Mouse (Mus musculus) layer of hippocampus, postnatal 10 days (tissue): ENCODE results near the gene Tdrd6. TPM values are rescaled to one million over a fixed set of nuclear protein-coding genes. Genes with fewer than 3 reads are reported as not detected.

Experiments
- DNase-seq, 2 experiments: peaks; one replicate each; pipeline ENCODE4 v3.0.0; 2021; ENCODE audit warnings: low spot score in 2 of 2
- long read RNA-seq: library from polyadenylated mRNA; stranded (forward); transcript quantifications from one replicate; pipeline ENCODE4 v2.0.0, GENCODE M21; 2023
- total RNA-seq, 2 experiments: library from RNA; stranded (reverse); gene quantifications; 2 replicates each; pipeline ENCODE4 v1.2.3; 2021

The Tdrd6 gene
- under 1 TPM; 0.62 to 0.80 TPM for total RNA-seq
- long read RNA-seq = 0 reads

- DNase-seq = peak; percentile 31 to 46
Observed at GRCm38 (mm10) chr17:43629496-43630426, at the start of gene Tdrd6. TSS of gene Tdrd6 (minus strand) at chr17:43630299.

GRCm38 (mm10) chr17:43677317-43677716 is 47.2 kb upstream of the Tdrd6 start:
- no peak for DNase-seq

GRCm38 (mm10) chr17:43676241-43676640 is 46.1 kb upstream of the Tdrd6 start:
- no peak for DNase-seq

- DNase-seq = no peak
Observed at GRCm38 (mm10) chr17:43675228-43675627, 45.1 kb upstream of the Tdrd6 start.

GRCm38 (mm10) chr17:43671907-43672306 is 41.8 kb upstream of the Tdrd6 start:
- no peak for DNase-seq

- DNase-seq = no peak
Observed at GRCm38 (mm10) chr17:43669145-43669695, 39.1 kb upstream of the Tdrd6 start.

- DNase-seq = no peak
Observed at GRCm38 (mm10) chr17:43667290-43667843, 37.3 kb upstream of the Tdrd6 start, which contains the start of gene Cyp39a1. TSS of gene Cyp39a1 (plus strand) at chr17:43667425.

GRCm38 (mm10) chr17:43666576-43667289 is 36.6 kb upstream of the Tdrd6 start, which contains the start of gene Slc25a27:
TSS of gene Slc25a27 (minus strand) at chr17:43667214.
- peak; percentile 74 to 84 for DNase-seq

- DNase-seq = no peak
Observed at GRCm38 (mm10) chr17:43651314-43652046, 21.4 kb upstream of the Tdrd6 start.

GRCm38 (mm10) chr17:43649641-43650436 is 19.7 kb upstream of the Tdrd6 start:
- DNase-seq = peak; percentile 32 to 44

GRCm38 (mm10) chr17:43646925-43647324 is 16.8 kb upstream of the Tdrd6 start:
- no peak for DNase-seq

GRCm38 (mm10) chr17:43645136-43645535 is 15.0 kb upstream of the Tdrd6 start:
- no peak for DNase-seq

GRCm38 (mm10) chr17:43644375-43644774 is 14.3 kb upstream of the Tdrd6 start:
- DNase-seq = no peak

GRCm38 (mm10) chr17:43643191-43643590 is 13.1 kb upstream of the Tdrd6 start:
- DNase-seq = no peak

GRCm38 (mm10) chr17:43640825-43641224 is 10.7 kb upstream of the Tdrd6 start:
- DNase-seq = no peak

GRCm38 (mm10) chr17:43637146-43637545 is 7.0 kb upstream of the Tdrd6 start:
- DNase-seq = no peak

GRCm38 (mm10) chr17:43630427-43630760 is 295 bp upstream of the Tdrd6 start:
- DNase-seq = no peak

GRCm38 (mm10) chr17:43629026-43629495 is 1.0 kb downstream of the Tdrd6 start:
- DNase-seq = no peak

- no peak for DNase-seq
Observed at GRCm38 (mm10) chr17:43628246-43628645, 1.9 kb downstream of the Tdrd6 start.

- DNase-seq = no peak
Observed at GRCm38 (mm10) chr17:43622076-43622475, 8.0 kb downstream of the Tdrd6 start.
